Mouse (Mus musculus): ENCODE measurements around the gene Cdh13.

DNA sequence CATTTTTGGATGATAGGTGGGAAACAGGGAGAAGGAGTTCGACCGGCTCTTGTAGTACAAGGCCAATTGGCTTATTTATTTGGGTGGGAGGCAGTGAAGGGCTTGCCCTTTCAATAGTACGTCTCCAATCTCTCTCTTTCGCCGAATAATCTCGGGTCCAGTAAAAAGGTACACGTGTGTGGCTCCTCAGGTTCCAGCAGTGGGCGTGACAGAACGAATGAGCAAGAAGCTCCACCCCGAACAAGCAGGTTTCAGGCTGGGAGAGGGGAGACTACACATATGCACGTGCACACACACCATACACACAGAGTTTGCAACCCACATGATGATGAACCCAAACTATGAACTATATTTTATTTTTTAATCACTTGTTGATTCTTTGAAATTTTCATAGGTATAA is 653.9 kb downstream of the Cdh13 start:
- TF ChIP-seq POLR2A (IDR thresholded peaks at IDR 0.05; ENCODE audit: insufficient read length, low read depth) (no peak), USF1 (IDR thresholded peaks at IDR 0.05; ENCODE audit: low read depth) (no peak), MAX (IDR thresholded peaks at IDR 0.05; ENCODE audit: low read depth) (no peak), MYOG (IDR thresholded peaks at IDR 0.05; ENCODE audit: control insufficient read depth in 1 of 3, insufficient read depth in 1 of 3, insufficient read length in 2 of 3, low read depth in 2 of 3) (no peak), POLR2AphosphoS2 (IDR thresholded peaks at IDR 0.05; ENCODE audit: insufficient read length, low read depth) (no peak), SRF (IDR thresholded peaks at IDR 0.05; ENCODE audit: control insufficient read depth, insufficient read length, low read depth) (no peak), TCF12 (IDR thresholded peaks at IDR 0.05; ENCODE audit: insufficient read depth, poor library complexity, severe bottlenecking) (no peak), CEBPB (IDR thresholded peaks at IDR 0.05; ENCODE audit: insufficient read depth, poor library complexity, severe bottlenecking) (no peak), TCF3 (IDR thresholded peaks at IDR 0.05; ENCODE audit: insufficient read length, low read depth) (no peak), E2F4 (IDR thresholded peaks at IDR 0.05; ENCODE audit: insufficient read depth) (no peak), MYOD1 (IDR thresholded peaks at IDR 0.05; ENCODE audit: control insufficient read depth in 1 of 3, insufficient read length in 2 of 3, low read depth in 2 of 3) (no peak)

All from myocyte (in vitro differentiated cells).